Mouse (Mus musculus): ENCODE measurements around the gene Dus4l.

Dus4l gene

GRCm38 (mm10) chr12:31592011-31592410 is 62.6 kb downstream of the Dus4l start:
- DNase-seq (ENCODE audit: low spot score in 2 of 2), result no peak

Measured in left cerebral cortex, adult 9 months (tissue).